Mouse (Mus musculus) spleen, adult 18-20 months (tissue): ENCODE results near the gene Abcc9.

Source experiments
- DNase-seq, 2 experiments: peaks; one replicate each; pipeline ENCODE4 v3.0.0; 2022; ENCODE audit warnings: mixed read lengths in 2 of 2

Gene Abcc9

DNA sequence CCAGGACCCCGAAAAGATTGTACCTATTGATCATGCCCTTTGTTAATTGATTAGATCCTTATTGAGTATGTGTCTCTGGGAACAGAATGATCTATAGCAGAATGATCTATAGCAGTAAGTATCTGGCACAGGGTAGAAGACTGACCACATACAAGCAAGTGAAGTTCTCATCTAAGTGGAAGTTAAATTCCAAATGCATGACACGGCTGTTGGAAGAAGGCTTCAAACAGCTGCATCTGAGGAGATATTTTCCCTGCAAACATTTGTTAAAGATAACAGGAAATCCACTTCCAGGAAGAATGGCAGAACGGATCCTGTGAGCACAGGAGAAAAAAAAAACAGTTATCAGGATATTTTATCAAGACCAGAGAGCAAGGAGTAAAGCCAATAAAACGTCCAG, 158.5 kb downstream of the Abcc9 start:
- no peak for DNase-seq

DNA sequence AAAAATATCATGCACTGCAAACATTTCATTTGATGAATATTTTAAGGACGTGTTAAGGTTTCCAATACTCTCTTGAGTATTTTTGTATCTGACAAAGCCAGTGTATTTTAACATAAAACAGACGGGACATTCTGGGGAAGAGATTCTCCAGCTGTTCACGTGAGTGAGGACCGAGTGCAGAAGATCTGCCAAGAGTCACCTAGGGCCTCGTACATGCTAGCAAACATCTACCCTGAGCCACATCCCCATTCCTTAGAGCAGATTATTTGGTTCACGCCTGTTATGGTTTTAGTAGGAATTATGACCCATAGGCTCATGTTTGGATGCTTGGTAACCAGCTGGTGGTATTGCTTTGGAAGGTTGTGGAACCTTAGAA, 159.3 kb downstream of the Abcc9 start:
- DNase-seq: no peak

DNA sequence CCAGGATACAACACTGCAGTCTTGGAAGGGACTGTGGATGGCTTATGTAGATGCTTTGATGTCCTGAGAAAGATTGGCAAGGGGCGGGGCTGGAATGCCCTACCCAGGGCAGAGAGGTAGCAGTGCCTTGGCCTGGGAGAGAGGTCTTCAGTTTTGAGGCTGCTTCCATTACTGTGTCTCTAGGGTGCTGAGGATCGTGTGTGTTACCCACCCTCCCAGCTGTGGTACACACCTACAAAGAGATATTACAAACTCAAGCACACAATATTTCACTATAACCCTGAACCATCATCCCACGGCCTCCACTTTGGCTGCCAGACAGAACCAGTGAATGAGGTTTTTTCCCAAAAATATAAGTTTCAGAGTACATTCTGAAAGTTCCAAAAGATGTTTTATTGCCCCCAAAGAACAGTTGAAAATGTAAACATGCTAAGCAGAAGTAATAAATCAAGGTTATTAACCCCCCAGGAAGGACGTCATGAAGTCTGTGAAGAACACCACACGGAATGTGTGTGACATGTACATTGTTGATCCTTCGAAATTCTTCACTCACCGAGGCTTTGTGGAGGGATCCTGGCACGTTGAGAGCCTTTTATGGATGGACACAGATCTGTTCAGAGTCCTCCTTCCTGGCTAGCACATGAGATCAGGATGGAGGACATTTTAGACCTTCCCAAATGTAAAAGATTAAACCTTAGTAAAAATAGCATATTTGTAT, 159.9 kb downstream of the Abcc9 start:
- no peak for DNase-seq

DNA sequence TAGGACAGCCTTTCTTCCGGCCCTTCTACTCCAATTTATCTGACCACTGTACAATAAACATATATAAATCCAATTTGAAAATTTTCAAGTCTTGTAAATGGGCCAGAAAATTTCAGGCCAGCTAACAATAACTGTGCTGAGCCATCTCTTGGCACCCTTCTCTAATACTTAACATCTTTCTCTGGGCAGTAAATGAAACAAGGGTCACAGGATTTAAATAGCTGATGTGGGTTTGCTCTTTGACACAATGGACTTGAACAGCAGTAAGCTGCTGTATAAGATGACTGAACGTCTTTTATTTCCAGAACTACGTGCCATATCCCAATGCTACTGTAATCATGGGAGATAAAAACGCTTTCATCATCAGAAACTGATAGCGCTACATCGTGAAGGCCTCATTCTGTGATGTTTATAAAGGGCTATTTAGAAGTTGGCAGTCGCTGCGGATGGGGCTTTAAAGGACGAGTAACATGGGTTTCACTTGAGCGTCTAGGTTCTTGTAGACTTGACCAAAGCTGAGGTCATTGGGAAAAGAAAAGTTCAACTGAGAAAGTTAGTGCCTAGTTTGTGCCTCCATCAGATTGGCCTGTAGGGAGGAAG, 161.5 kb downstream of the Abcc9 start:
- DNase-seq: no peak

DNA sequence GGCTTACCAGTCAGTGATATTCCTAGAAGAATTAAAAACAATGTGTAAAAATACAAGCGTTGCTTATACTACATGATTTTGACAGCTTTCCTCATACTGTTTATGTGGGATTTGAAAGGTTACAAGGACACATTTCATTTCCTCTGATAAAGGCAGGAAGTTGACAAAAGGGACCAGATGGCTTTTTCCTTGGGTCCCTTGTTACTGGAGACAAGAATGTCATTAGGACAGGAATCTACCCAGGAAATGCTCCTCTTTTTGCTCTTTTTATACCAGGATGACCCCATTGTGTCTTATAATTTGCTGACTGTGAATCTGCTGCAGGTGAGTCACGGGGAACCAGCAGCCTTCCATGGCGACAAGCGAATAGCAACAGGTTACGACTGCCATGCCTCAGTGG, 162.0 kb downstream of the Abcc9 start:
- no peak for DNase-seq

DNA sequence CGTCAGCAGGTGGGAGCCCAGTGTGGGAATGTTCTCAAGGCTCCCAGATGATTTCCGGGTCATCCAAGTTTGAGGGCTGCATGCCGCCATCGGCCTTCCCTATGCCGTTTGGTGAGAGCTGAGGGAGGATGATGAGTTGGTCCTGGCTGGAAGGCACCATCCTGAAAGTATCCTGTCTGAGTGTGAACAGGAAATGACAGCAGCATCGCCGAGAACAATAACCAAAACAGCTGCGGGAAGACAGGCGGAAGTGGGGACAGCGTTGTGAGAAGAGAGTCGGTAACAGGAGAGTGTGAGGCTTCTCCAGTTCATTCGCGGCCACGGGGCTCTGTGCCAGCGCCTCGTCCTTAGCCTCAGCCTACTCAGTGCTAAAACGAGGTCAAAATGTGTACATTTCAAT, 163.6 kb downstream of the Abcc9 start:
- DNase-seq: peak; percentile 9 to 16
